Mouse (Mus musculus) MEL (cell line): Measurements from ENCODE around the gene Hibadh.

ENCODE experiments used
- CTCF ChIP-seq, 3 experiments: IDR thresholded peaks in 2 of 3; conservative IDR thresholded peaks in 1 of 3; 2 replicates each; pipeline ENCODE4 v1.5.1; 2011 to 2012; ENCODE audit warnings: low read length in 3 of 3, low read depth in 2 of 3, mild to moderate bottlenecking in 2 of 3, improper control_type of control experiment in 1 of 3, inconsistent platforms in 1 of 3, mixed read lengths in 1 of 3, moderate library complexity in 1 of 3; ENCODE audit not compliant: control insufficient read depth in 1 of 3, insufficient read depth in 1 of 3, poor library complexity in 1 of 3, severe bottlenecking in 1 of 3
- E2F4 ChIP-seq: IDR thresholded peaks from 2 replicates; pipeline ENCODE4 v1.6.1; 2011; ENCODE audit warnings: low read depth, low read length, improper control_type of control experiment, borderline replicate concordance
- HCFC1 ChIP-seq: IDR thresholded peaks from 2 replicates; pipeline ENCODE4 v1.6.1; 2012; ENCODE audit warnings: low read depth, mild to moderate bottlenecking, inconsistent platforms, low read length, improper control_type of control experiment, moderate library complexity
- MAZ ChIP-seq: IDR thresholded peaks from 2 replicates; pipeline ENCODE4 v1.6.1; 2012; ENCODE audit warnings: low read depth, mild to moderate bottlenecking, inconsistent platforms, low read length, improper control_type of control experiment
- NELFE ChIP-seq: IDR thresholded peaks from 2 replicates; pipeline ENCODE4 v1.6.1; 2011; ENCODE audit warnings: low read depth, low read length, improper control_type of control experiment
- USF2 ChIP-seq, 2 experiments: IDR thresholded peaks; 2 replicates each; pipeline ENCODE4 v1.6.1; 2011 to 2012; ENCODE audit warnings: improper control_type of control experiment in 2 of 2, low read length in 2 of 2, borderline replicate concordance in 1 of 2, inconsistent platforms in 1 of 2, low read depth in 1 of 2, mild to moderate bottlenecking in 1 of 2; ENCODE audit not compliant: insufficient read depth in 1 of 2

GRCm38 (mm10) chr6:52635395-52635794, 4.8 kb downstream of the Hibadh start:
- TF ChIP-seq CTCF (IDR thresholded peaks at IDR 0.05 in 2 of 3, conservative IDR thresholded peaks at IDR 0.05 in 1 of 3; ENCODE audit: control insufficient read depth in 1 of 3, insufficient read depth in 1 of 3, low read depth in 2 of 3, low read length in 3 of 3, poor library complexity in 1 of 3, severe bottlenecking in 1 of 3) (no peak), NELFE (no peak), HCFC1 (no peak), USF2 (IDR thresholded peaks at IDR 0.05; ENCODE audit: borderline replicate concordance in 1 of 2, insufficient read depth in 1 of 2, low read depth in 1 of 2, low read length in 2 of 2) (no peak), MAZ (no peak), E2F4 (no peak)
